Mouse (Mus musculus) Patski (cell line): ENCODE results near the gene Naa38. TPM values are rescaled to one million over a fixed set of nuclear protein-coding genes. Genes with fewer than 3 reads are reported as not detected.
A peak's percentile ranks its signal among the peaks of the same experiment; 100 is the strongest.

ENCODE experiments used
- ATAC-seq: fragments of 100-300 bp; one replicate; pipeline ENCODE4 v1.8.0; 2021
- CTCF ChIA-PET: fragments of 350-600 bp; sonication (Branson Sonifier 250); formaldehyde crosslinking; loops from one replicate; lab custom pipeline; 2022; ENCODE audit warnings: inconsistent platforms; lab: Charles Lee
- POLR2A ChIA-PET: fragments of 350-600 bp; sonication (Branson Sonifier 250); formaldehyde crosslinking; loops from one replicate; lab custom pipeline; 2022; ENCODE audit warnings: antibody characterized with exemption, inconsistent platforms; lab: Charles Lee
- DNase-seq: peaks from one replicate; pipeline ENCODE4 v3.0.0-alpha.2; 2011; ENCODE audit warnings: low read depth, low spot score
- H3K27me3 ChIP-seq: fragments of 371-371 bp; one replicate; pipeline ENCODE4 v1.5.1; 2021
- CTCF ChIP-seq: fragments of 100-300 bp; IDR thresholded peaks from one replicate; pipeline ENCODE4 v1.5.1; 2021
- in situ Hi-C: fragments of 300-500 bp; cut with MboI; formaldehyde crosslinking; loops from 3 replicates; pipeline ENCODE4 v1.11.1; 2018; ENCODE audit warnings: low pct_unique_long_range_greater_than_20kb, mixed read lengths
- polyA plus RNA-seq: library from polyadenylated mRNA; unstranded; gene quantifications from one replicate; pipeline ENCODE4 v1.2.3, GENCODE M21; 2021

Gene Naa38
- polyA plus RNA-seq, 1 experiment from 2014 or later, result 128 TPM

- no peak for TF ChIP-seq CTCF
- in situ Hi-C loops, result loop anchor here (25.0 kb wide), 1 partner anchor 582 kb away; the partner anchor contains the start of genes Ctdnep1, Elp5, Gabarap and Phf23
- ChIA-PET CTCF (no interaction called here), POLR2A (no interaction called here)
- H3K27me3 ChIP-seq, result no peaks in the 10 kb centered on the region
- DNase-seq (no peak), ATAC-seq (no peak)
Observed at GRCm38 (mm10) chr11:69405397-69406200, 10.3 kb downstream of the Naa38 start.

- in situ Hi-C loops, result loop anchor here (25.0 kb wide), 1 partner anchor 581 kb away; the partner anchor contains the start of genes Ctdnep1, Elp5, Gabarap and Phf23
- DNase-seq, result no peak
- no peak for TF ChIP-seq CTCF
Observed at GRCm38 (mm10) chr11:69406282-69406681, 11.0 kb downstream of the Naa38 start.

GRCm38 (mm10) chr11:69406867-69407723 lies 11.8 kb downstream of the Naa38 start:
- ChIA-PET POLR2A (interaction anchor here (0.6 to 3.4 kb wide), 4 partner anchors 9 to 91 kb away, joined by 3 to 34 read pairs (median 5); partner anchors contain the start of gene Tmem88), CTCF (interaction anchor here (0.9 kb wide), 1 partner anchor 25 kb away, joined by 3 read pairs; no protein-coding TSS in a partner anchor)
- in situ Hi-C loops, result loop anchor here (25.0 kb wide), 1 partner anchor 580 kb away; the partner anchor contains the start of genes Ctdnep1, Elp5, Gabarap and Phf23
- no peak for TF ChIP-seq CTCF
- no peaks in the 10 kb centered on the region for H3K27me3 ChIP-seq
- ATAC-seq (no peak), DNase-seq (no peak)

More at GRCm38 (mm10) chr11:69406282-69406681, 11.0 kb downstream of the Naa38 start:
- POLR2A ChIA-PET, result no interaction called here
- H3K27me3 ChIP-seq, result no peaks in the 10 kb centered on the region
- no peak for ATAC-seq
- CTCF ChIA-PET, result no interaction called here

GRCm38 (mm10) chr11:69407724-69408004 lies 12.4 kb downstream of the Naa38 start:
- no peak for DNase-seq
- H3K27me3 ChIP-seq, result no peaks in the 10 kb centered on the region
- TF ChIP-seq CTCF, result no peak
- in situ Hi-C loops, result loop anchor here (25.0 kb wide), 1 partner anchor 580 kb away; the partner anchor contains the start of genes Ctdnep1, Elp5, Gabarap and Phf23
- ChIA-PET CTCF (interaction anchor here (0.9 kb wide), 1 partner anchor 25 kb away, joined by 3 read pairs; no protein-coding TSS in a partner anchor), POLR2A (interaction anchor here (0.6 to 3.4 kb wide), 4 partner anchors 10 to 90 kb away, joined by 3 to 34 read pairs (median 5); partner anchors contain the start of gene Tmem88)
- ATAC-seq, result no peak

DNA sequence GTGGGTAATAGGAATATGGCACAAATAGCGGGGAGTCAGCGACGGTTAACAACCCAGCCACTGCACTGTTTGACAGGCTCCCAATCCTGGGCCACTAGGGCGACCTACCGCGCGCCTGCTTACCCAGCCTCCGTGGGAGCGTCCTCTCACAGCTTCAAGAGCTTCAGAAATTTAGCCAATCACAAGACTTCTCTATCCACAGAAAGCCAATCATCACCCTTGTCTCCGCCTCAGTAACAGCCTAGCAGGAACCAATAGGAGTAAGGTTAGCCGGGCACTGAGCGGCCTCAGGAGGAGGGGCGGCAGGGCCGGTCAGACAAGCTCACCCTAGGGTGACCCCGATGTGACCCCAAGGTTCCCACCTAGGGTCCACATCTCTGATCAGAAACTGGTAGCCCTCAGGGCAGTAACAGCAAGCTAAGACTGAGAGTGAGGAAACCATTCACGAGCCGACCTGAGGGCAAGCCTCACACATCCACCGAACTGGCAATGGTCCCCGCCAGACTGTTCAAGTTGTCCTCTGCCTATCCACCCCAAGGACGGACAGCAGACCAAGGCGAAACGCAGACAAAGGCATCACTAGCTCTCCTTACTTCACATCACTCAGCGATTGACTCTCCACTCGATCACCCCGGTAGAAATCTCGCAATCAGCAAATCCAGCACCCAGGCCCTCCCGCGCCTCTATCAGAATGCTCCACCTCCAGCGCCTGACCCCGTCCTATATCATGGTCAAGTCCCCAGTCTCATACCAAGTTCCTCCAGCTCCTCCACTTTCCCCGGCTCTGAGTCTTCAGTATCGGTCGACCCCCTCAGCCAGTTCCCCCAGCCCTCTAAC lies 13.5 kb downstream of the Naa38 start:
- POLR2A ChIA-PET, result interaction anchor here (0.5 to 3.4 kb wide), 6 partner anchors 10 to 223 kb away, joined by 3 to 34 read pairs (median 5); partner anchors contain the start of genes Cyb5d1 and Naa38
- in situ Hi-C loops, result loop anchor here (25.0 kb wide), 1 partner anchor 579 kb away; the partner anchor contains the start of genes Ctdnep1, Elp5, Gabarap and Phf23
- no peak for DNase-seq
- peak; percentile 52 for ATAC-seq
- CTCF ChIA-PET, result interaction anchor here (0.9 to 2.5 kb wide), 4 partner anchors 8 to 80 kb away, joined by 3 to 9 read pairs (median 3); no protein-coding TSS in a partner anchor
- H3K27me3 ChIP-seq, result no peaks in the 10 kb centered on the region
- TF ChIP-seq CTCF, result no peak

DNA sequence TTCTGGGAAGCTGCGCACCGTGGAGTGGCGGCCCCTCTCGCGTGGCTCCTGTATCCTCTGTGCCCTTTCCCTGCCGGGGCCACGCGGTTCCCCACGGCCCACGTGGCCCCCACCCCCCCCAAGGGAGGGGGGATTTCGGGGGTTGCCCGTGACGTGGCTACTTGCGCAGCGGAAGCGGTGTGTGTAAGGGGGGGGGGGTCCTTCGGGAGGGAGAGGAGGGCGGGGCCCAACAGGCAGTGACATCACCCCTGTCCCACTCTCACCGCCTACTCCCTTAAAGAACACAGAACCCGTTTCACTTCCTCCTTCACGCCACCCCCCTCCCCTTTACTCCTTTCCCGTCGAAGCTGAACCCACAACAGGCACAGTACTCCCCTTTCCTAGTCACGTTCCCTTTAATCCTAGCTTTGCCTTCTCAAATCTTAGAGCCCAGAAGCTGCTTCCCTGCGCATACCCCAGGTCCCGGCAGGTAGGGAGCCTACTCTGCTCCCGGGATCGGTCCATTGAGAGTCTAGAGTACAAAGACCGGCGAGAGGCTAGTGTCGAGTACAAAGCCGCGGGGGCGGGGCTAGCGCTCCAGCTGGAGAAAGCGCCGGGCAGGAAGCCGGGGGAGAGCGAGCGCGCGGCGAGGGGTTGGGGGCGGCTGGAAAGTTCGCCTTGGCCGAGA lies 14.2 kb downstream of the Naa38 start:
- peak; percentile 11 for ATAC-seq
- POLR2A ChIA-PET, result interaction anchor here (0.6 to 3.4 kb wide), 7 partner anchors 9 to 346 kb away, joined by 3 to 34 read pairs (median 5); partner anchors contain the start of genes Cyb5d1 and Naa38
- in situ Hi-C loops, result loop anchor here (5.0 to 25.0 kb wide), 3 partner anchors 263 to 578 kb away; partner anchors contain the start of genes Ctdnep1, Eif4a1, Elp5 and Gabarap
- DNase-seq, result no peak
- no peak for TF ChIP-seq CTCF
- CTCF ChIA-PET, result interaction anchor here (2.5 kb wide), 1 partner anchor 10 kb away, joined by 9 read pairs; no protein-coding TSS in a partner anchor
- no peaks in the 10 kb centered on the region for H3K27me3 ChIP-seq

GRCm38 (mm10) chr11:69410045-69410309 lies 14.7 kb downstream of the Naa38 start:
- no peak for ATAC-seq
- in situ Hi-C loops, result loop anchor here (5.0 to 25.0 kb wide), 3 partner anchors 262 to 577 kb away; partner anchors contain the start of genes Ctdnep1, Eif4a1, Elp5 and Gabarap
- no peak for TF ChIP-seq CTCF
- H3K27me3 ChIP-seq, result no peaks in the 10 kb centered on the region
- ChIA-PET POLR2A (interaction anchor here (0.6 to 3.4 kb wide), 7 partner anchors 8 to 346 kb away, joined by 3 to 34 read pairs (median 5); partner anchors contain the start of genes Cyb5d1 and Naa38), CTCF (interaction anchor here (2.5 kb wide), 1 partner anchor 9 kb away, joined by 9 read pairs; no protein-coding TSS in a partner anchor)
- no peak for DNase-seq

GRCm38 (mm10) chr11:69410310-69411072 lies 15.2 kb downstream of the Naa38 start:
- no peaks in the 10 kb centered on the region for H3K27me3 ChIP-seq
- DNase-seq, result no peak
- CTCF ChIA-PET, result interaction anchor here (1.0 to 2.5 kb wide), 2 partner anchors 9 to 141 kb away, joined by 4 to 9 read pairs; no protein-coding TSS in a partner anchor
- POLR2A ChIA-PET, result interaction anchor here (0.6 to 3.4 kb wide), 6 partner anchors 8 to 129 kb away, joined by 3 to 34 read pairs (median 4); partner anchors contain the start of genes Cyb5d1 and Naa38
- no peak for TF ChIP-seq CTCF
- in situ Hi-C loops, result loop anchor here (5.0 to 25.0 kb wide), 3 partner anchors 262 to 577 kb away; partner anchors contain the start of genes Ctdnep1, Eif4a1, Elp5 and Gabarap
- ATAC-seq, result no peak
